Mouse (Mus musculus) skeletal muscle tissue, adult 2 months (tissue): ENCODE data around the gene Zfp523.

Source experiments
- DNase-seq: peaks from one replicate; pipeline ENCODE4 v3.0.0-alpha.2; 2012; ENCODE audit warnings: low read depth, low spot score

The Zfp523 gene

GRCm38 (mm10) chr17:28176775-28177539 is at the start of gene Zfp523:
TSS of gene Zfp523 (plus strand) at chr17:28177129.
- DNase-seq: peak; percentile 91

- DNase-seq: no peak
These were observed 47.1 kb upstream of the Zfp523 start for GRCm38 (mm10) chr17:28129796-28130195.

- DNase-seq: no peak
These were observed 46.4 kb upstream of the Zfp523 start for GRCm38 (mm10) chr17:28130391-28131125.

- no peak for DNase-seq
These were observed 45.8 kb upstream of the Zfp523 start for GRCm38 (mm10) chr17:28131156-28131555.

- DNase-seq: peak; percentile 7
These were observed 43.7 kb upstream of the Zfp523 start for GRCm38 (mm10) chr17:28133193-28133592.

GRCm38 (mm10) chr17:28135496-28135895 is 41.4 kb upstream of the Zfp523 start:
- no peak for DNase-seq

- no peak for DNase-seq
These were observed 40.7 kb upstream of the Zfp523 start for GRCm38 (mm10) chr17:28136266-28136665.

GRCm38 (mm10) chr17:28138013-28138412 is 38.9 kb upstream of the Zfp523 start:
- DNase-seq: no peak

- no peak for DNase-seq
These were observed 38.2 kb upstream of the Zfp523 start for GRCm38 (mm10) chr17:28138685-28139084.

- DNase-seq: no peak
These were observed 36.3 kb upstream of the Zfp523 start for GRCm38 (mm10) chr17:28140431-28141204.

- no peak for DNase-seq
These were observed 35.7 kb upstream of the Zfp523 start for GRCm38 (mm10) chr17:28141205-28141650.

GRCm38 (mm10) chr17:28141771-28142699 is 34.9 kb upstream of the Zfp523 start, which contains the start of gene Scube3:
TSS of gene Scube3 (plus strand) at chr17:28142141.
- DNase-seq: no peak

GRCm38 (mm10) chr17:28142700-28143610 is 34.0 kb upstream of the Zfp523 start:
- no peak for DNase-seq

- DNase-seq: no peak
These were observed 33.2 kb upstream of the Zfp523 start for GRCm38 (mm10) chr17:28143751-28144150.

GRCm38 (mm10) chr17:28144241-28144640 is 32.7 kb upstream of the Zfp523 start:
- DNase-seq: no peak

- no peak for DNase-seq
These were observed 28.6 kb upstream of the Zfp523 start for GRCm38 (mm10) chr17:28148288-28148687.

GRCm38 (mm10) chr17:28149734-28150133 is 27.2 kb upstream of the Zfp523 start:
- no peak for DNase-seq

GRCm38 (mm10) chr17:28150456-28150855 is 26.5 kb upstream of the Zfp523 start:
- DNase-seq: no peak

GRCm38 (mm10) chr17:28153095-28153494 is 23.8 kb upstream of the Zfp523 start:
- no peak for DNase-seq

GRCm38 (mm10) chr17:28154970-28155369 is 22.0 kb upstream of the Zfp523 start:
- DNase-seq: no peak
